Comparison of ENCODE assay signal across 8 mouse cellular contexts in genomic region chr9:92457261-92458058, GRCm38 (mm10). TPM values are rescaled to one million over a fixed set of nuclear protein-coding genes. Genes with fewer than 3 reads are reported as not detected.
A peak's percentile ranks its signal among the peaks of the same experiment; 100 is the strongest.
DNase-seq lines count a peak whose midpoint lies in the region; ATAC-seq lines count a peak whose summit lies in the region.

TSS of gene Plscr4 (plus strand) at chr9:92457373.

- peaks cover 6% of the 10 kb centered on the region for H3K4me1 ChIP-seq in forebrain, embryonic 16.5 days (replicated peaks; ENCODE audit: control insufficient read depth, insufficient read depth, low read length)

- H3K27ac ChIP-seq in forebrain, embryonic 16.5 days (ENCODE audit: low read length) = no peak within 1 kb of the TSS

- H3K4me3 ChIP-seq in forebrain, embryonic 16.5 days (replicated peaks; ENCODE audit: low read length) = peak within 1 kb of the TSS; percentile 66

- H3K9me3 ChIP-seq in forebrain, embryonic 16.5 days (ENCODE audit: control insufficient read depth, low read length) = no peaks in the 10 kb centered on the region

- no peaks in the 10 kb centered on the region for H3K36me3 ChIP-seq in forebrain, embryonic 16.5 days (ENCODE audit: control insufficient read depth, insufficient read depth)

- WGBS in forebrain, embryonic 16.5 days = 11% methylated on average over 42 of the region's 43 CpGs

- H3K27me3 ChIP-seq in forebrain, embryonic 16.5 days (replicated peaks; ENCODE audit: control insufficient read depth, insufficient read depth, low read length) = no peaks in the 10 kb centered on the region

- peak within 1 kb of the TSS; percentile 75 for H3K9ac ChIP-seq in forebrain, embryonic 16.5 days (replicated peaks; ENCODE audit: low read depth, low read length)

- peak within 1 kb of the TSS; percentile 99 for H3K4me2 ChIP-seq in forebrain, embryonic 16.5 days (ENCODE audit: low read length)

- ATAC-seq in forebrain, embryonic 16.5 days = peak; percentile 96
- peak; percentile 94 to 96 for ATAC-seq in hematopoietic stem cell, adult 5-6 weeks (replicated peaks in 1 of 2; ENCODE audit: insufficient read depth in 1 of 2, low FRiP score in 2 of 2, low TSS enrichment in 1 of 2, low read depth in 1 of 2, poor library complexity in 2 of 2, severe bottlenecking in 2 of 2)
- ATAC-seq in megakaryocyte, adult 5-6 weeks (ENCODE audit: poor library complexity, severe bottlenecking) = peak; percentile 80

- peak; percentile 50 for DNase-seq in MN1 (ENCODE audit: low spot score)
- DNase-seq in cerebellum, adult 18-20 months = peak; percentile 6 to 20
- DNase-seq in layer of hippocampus, postnatal 25 days (ENCODE audit: extremely low spot score in 1 of 2, low spot score in 1 of 2) = peak; percentile 21 to 41
- DNase-seq in retina, postnatal 7 days (ENCODE audit: low read depth, low spot score) = peak; percentile 32
- DNase-seq in urinary bladder, adult 2 months (ENCODE audit: low spot score) = peak; percentile 58

RNA-seq across cellular contexts. Expression of gene Plscr4, which starts in this region (rescaled TPM):
- polyA plus RNA-seq in forebrain, embryonic 16.5 days (2015; fragmentation: Nextera tagmentation; extraction: Ambion mirVana) = 1.3 and 1.4 TPM in 2 replicates
- total RNA-seq in hematopoietic stem cell, adult 5-6 weeks (2017) = 9.8 and 10.6 TPM in 2 replicates
- 1 to 10 TPM; 2.4 TPM for total RNA-seq in layer of hippocampus, postnatal 25 days (2021)
- 0.25 and 0.48 TPM in 2 replicates for total RNA-seq in megakaryocyte, adult 5-6 weeks (2015)
- total RNA-seq in megakaryocyte, adult 5-6 weeks (2017) = 0.22 and 0.53 TPM in 2 replicates
- polyA plus RNA-seq in urinary bladder, adult 2 months (2012; rRNA removed) = 32.9 and 33.5 TPM in 2 replicates

Comparison
In these comparisons a context has a peak if more than half of its experiments do, and no peak if none do; other contexts are left out.
1. RNA of gene Plscr4 (polyA plus RNA-seq): 32.9 to 33.5 TPM in urinary bladder, adult 2 months; 1.3 to 1.4 TPM in forebrain, embryonic 16.5 days; every median in the first group is over 10 times any median in the second.
2. Peak in ATAC-seq in megakaryocyte, adult 5-6 weeks; RNA of the gene not detected or under 1 TPM.
3. Peak in every context shown above with its lines, with median percentiles within 50 percentile points of each other: DNase-seq and ATAC-seq.